Mouse (Mus musculus) thymus, postnatal 4 days (tissue): ENCODE measurements around the gene Adcyap1r1.
A peak's percentile ranks its signal among the peaks of the same experiment; 100 is the strongest.

Source experiments
- DNase-seq: peaks from one replicate; pipeline ENCODE4 v3.0.0; 2021

The Adcyap1r1 gene

DNA sequence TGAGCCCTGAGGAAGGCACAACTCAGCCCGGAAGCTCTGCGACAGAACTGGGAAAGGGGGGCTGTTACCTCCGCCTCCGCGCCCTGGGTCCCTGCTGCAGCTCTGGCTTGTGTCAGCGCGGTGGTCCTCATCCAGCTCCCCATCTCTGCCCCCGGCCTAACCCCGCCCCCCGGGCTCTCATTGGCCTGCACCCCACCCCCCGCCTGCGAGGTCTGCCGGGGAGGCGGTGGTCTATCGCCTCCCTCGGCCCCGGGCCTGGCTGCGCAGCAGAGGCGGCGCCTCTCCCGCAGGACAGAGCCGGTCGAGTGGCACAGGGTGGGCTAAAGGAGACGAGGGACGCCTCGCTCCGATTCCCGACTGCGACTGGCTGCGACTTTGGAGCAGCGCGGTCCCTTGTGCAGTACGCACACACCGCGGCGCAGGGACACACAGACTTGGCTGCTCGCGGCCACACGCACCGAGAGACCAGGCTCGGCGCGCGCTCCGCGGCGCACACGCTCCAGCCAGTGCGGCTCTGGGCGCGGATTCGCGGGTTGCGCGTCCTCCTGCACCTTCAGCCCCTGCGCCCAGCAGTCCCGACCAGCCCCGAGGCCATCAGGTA is at the start of gene Adcyap1r1:
Adcyap1r1 (plus strand) TSS at position 208 of the 601 bp plus-strand sequence.
- DNase-seq = peak; percentile 17

DNA sequence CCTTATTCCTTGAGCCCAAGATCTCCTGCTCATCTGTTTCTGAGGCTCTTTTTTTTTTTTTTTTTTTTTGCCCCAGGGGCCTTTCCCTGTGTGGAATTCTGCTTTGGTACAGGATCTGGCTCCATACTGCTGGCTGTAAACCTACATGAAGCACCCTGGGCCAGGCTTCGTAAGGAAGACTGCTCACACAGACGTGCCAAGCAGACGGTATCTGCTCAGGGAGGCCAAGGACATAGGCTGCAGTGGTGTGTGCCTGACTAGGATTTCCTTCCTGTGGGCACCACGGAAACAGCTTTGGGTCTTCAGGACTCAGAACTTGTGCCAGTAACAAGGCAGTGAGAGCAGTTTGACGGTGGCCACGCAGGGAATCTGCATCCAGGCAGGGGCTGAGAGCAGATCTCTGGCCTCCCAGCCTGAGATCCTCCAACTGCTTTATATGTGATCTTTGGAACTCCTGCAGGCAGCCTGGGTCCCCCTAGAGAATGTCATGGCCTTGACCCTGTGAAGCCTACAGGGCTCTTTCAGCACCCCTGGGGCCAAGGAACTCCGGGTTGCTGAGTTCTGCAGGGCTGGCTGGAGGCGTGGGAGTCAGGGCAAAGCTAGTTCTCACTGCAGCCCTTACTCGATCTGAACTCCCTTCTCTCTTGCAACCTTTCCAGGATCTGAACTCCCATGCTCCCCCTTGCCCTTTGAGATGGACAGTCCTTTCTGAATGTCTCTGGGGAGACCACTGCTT is 49.6 kb upstream of the Adcyap1r1 start:
- DNase-seq = no peak

DNA sequence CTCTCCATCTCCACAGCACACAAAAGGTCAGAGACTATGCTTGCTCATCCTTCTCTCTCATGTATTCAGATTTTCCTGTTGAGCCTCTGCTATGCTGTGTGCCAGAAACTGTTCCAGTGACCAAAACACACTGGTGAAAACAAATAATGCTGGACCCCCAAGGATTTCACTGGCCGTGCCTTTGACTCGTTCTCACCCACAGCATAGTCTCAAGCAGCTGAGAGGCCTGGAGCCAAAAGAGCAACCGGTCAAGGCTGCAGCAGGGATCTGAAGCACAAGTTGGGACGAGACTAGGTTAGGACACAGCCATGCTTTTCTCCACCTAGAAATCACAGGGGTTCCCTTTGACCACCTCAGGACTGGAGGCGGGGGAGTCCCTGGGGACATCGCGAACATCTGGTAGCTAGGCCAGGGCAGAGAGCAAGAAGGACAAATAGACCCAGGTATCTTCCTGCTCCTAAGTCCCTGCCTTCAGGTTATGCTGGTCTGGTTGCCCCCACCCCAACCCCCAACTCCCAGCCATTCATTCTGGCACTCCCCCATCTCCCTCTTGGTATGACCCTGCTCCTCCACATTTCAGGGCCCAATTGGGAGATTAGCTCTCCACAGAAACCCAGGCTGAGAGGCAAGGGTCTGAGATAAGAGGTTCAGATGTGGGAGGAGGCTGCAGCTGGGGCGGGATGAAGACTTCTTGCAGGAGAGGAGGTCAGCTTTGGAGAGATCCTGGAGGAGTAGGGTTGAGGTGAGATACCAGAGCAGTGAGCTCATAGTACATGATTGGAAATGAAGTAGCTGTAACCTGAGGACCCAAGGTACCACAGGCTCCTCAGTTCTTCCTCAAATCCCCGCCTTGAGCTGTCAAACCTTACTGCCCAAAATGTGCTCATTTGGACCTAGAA is 48.1 kb upstream of the Adcyap1r1 start:
- no peak for DNase-seq

DNA sequence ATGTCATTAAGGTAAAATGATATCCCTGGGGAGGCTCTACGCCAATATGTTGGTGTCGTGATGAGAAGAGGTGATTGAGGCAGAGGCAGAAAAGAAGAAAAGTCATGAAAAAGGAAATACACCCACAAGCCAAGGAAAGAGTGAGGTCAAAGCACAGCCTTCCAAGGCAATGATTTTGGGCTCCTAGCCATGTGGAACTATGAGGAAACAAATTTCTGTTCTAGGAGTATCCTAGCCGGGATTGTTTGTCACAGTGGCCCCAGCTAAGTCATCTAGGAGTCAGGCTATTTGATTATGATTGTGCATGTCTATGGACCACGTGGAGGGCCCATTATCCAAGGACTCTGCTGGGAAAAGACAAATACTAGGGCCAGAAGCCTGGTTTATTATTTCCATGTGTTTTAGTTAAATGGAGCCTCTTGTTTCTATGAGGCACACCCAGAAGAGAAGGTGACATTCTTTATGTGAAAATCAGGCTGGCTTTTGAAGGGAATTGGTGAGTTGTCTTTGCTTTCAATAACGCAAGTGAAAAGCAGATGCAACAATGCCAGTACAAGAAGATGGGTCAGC is 47.3 kb upstream of the Adcyap1r1 start:
- no peak for DNase-seq

DNA sequence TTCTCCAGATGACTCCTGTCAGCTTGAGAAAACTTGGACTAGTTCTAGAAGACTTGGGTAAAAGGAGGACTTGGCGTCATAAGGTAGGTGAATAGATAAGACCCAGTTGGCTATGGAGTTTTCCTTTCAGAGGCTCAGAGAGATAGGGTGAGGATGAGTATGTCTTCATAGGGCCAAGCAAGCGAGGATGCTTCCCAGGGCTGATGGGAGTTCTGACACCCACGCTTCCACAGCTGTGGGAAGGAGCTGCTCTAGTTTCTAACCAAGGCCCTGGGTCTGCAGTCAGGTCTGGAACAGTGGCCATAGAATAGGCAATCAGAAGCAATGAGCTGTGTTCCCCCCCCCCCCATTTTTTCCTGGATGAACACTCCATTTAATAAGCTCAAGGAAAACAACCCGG is 44.4 kb upstream of the Adcyap1r1 start:
- DNase-seq = no peak

DNA sequence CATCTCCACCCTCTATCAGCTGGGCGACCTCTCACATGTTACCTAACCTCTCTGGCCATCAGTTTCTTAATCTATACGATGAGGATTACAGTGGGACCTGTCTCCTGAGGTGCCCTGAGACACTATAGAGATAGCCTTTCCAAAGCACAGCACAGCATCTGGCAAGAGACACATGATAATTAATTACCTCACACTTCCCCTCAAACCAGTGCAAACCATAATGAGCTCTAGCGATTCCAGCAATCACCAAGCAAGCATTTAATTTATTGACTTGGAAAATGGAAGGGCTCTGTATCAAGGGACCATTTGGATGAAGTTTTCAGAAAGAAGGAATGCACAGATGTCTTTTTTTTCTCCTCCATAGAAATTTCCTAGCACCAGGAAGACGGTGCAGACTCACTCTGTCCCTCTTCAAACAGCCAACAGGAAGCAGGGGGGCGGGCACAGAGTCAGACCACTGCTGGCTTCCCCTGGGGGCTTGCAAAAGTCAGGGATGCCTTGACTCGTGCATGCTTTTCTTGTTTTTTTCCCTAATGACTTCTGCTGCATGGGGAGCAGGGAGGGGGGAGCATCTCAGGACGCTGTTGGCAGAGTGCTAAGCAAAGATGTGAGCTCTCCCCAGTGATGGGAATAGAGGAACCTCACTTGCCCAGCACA is 41.5 kb upstream of the Adcyap1r1 start:
- no peak for DNase-seq

DNA sequence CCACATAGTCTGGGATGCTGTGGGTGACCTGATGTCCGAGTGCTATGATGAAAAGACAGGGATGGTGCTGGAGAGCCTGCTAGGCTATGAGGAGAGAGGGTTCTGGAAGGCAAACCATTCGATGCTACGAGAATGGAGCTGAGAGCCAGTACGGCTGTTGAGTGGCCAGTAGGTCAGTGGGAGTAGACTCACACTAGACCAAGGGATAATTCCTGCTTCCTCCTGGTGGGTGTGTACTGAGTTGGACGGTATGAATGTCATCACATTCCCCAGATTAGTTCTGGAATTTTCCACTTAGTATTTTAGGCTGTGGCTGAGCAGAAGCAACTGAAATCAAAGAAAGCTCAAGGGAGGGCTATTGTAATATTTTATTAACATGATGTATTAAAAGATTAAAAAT is 40.8 kb upstream of the Adcyap1r1 start:
- no peak for DNase-seq

DNA sequence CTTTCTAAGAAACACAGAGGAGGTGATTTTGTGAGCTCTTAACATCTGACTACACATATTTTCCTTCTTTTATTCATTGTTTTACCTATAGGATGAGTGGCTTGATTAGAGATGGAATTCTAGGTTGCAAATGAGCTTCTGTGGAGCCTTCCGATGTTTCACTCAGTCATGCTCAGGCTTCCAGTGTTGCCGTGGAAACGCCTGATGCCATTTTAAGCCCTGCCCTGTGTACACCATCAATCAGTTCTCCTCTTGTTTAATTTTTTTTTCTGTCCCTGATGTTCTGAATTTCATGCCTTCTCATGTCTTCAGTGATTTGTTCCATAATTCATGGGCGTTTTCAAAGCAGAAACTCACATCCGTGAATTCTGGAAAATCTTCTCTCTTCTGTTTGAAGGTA is 35.6 kb upstream of the Adcyap1r1 start:
- no peak for DNase-seq

DNA sequence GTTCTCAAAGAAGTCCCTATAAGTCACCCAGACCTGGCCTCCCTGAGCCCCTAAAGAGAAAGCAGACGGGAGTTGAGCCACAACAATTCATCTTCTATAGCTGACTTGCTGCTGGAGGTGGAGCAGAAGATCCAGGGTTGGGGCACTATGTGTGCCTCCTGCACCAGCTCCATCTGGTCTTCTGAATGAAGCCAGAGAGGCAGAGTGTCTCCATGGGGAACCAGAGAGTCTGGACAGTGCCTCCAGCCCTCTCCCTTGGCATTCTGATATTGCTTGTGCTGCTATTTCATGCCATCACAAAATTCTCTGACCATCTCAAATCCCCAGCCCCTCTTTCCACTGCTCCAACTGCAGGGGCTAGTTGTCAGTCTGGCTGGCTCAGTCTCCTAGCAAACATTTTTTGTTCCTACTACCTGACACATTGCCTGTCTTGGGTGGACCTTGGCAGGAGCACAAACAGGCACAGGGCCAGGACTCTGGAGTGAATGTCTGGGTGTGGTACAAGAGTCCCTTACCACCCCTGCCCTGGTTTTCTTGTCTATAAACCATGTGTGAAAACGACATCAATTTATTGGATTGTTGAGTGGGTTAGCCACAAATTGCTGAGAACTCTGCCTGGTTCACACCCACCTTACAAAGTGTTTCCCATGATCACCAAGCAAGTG is 32.9 kb upstream of the Adcyap1r1 start:
- no peak for DNase-seq

DNA sequence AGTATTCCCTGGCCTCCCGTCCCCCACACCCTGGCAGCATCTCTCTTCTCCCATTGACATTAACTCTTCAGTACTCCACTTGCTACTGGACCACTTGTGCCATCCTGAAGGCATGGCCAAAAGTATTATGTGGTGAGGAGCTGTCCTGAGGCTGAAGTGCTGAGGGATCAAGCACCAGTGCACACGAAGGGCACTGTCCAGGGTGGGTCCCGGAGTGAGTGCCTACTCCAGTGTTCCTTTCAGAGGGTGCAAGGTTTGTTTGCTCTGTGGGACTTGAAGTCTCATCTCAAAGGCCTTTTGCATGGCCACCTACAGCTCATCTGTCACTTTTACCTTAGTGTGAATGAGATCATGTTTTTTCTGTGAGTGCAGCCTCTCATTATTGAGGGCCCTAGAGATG is 31.4 kb upstream of the Adcyap1r1 start:
- no peak for DNase-seq

DNA sequence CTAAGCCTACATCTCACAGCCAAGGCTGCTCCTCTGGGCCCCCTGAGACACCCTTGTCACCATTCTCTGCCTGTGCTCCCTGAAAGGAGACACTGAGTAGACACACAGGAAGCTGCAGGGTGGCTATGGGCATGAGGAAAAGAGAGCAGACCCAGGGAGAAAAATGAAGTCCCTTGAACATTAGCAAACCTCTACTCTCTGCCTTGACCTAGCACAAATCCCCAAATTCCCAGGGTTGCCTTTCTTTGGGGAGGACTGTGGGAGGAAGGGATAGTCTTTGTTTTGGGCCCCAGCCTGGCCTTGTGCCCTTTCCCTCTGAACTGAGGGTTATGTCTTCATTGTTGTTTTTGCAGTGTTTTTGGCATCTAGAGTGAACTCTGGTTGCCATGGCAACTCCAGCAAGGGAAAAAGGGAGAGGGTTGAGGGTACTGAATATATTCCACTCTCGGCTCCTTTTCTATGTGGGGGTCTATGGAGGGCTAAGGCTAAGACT is 30.9 kb upstream of the Adcyap1r1 start:
- DNase-seq = no peak

DNA sequence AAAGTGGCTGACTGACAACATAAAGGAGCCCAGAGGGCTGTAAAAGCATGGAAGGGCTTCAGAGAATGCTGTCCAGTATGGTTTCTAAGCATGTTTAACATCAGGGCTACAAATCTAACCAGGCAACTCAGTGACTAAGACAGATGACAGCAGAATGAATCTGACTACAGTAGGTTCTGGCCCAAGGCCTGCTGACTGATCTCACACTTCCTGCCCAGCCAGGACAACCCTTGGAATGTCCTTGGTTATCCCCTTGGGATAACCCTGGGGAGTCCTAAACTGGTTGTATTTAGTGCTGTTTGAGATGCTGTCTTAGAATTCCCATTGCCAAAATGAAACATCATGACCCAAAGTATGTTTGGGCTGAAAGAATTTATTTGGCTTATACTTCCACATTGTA is 19.7 kb upstream of the Adcyap1r1 start:
- no peak for DNase-seq

DNA sequence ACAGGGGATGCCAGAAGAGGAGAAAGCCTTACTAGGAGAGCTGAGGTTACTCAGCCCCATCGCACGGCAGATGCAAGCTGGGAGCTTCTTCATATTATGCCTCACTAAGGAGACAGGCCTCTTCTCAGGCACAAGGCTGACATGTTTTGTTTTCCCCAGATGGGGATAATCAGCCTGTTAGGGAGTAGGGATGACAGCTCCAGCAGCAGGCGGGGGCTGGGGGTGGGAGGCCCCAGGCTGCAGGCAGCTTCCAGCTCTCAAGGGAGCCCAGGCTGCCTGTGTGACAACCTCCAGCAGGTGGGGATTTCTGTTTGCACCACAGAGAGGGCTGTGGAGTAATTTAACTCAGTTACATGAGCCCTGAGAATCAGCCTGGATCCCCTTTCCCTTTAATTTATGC is 17.4 kb upstream of the Adcyap1r1 start:
- DNase-seq = no peak

DNA sequence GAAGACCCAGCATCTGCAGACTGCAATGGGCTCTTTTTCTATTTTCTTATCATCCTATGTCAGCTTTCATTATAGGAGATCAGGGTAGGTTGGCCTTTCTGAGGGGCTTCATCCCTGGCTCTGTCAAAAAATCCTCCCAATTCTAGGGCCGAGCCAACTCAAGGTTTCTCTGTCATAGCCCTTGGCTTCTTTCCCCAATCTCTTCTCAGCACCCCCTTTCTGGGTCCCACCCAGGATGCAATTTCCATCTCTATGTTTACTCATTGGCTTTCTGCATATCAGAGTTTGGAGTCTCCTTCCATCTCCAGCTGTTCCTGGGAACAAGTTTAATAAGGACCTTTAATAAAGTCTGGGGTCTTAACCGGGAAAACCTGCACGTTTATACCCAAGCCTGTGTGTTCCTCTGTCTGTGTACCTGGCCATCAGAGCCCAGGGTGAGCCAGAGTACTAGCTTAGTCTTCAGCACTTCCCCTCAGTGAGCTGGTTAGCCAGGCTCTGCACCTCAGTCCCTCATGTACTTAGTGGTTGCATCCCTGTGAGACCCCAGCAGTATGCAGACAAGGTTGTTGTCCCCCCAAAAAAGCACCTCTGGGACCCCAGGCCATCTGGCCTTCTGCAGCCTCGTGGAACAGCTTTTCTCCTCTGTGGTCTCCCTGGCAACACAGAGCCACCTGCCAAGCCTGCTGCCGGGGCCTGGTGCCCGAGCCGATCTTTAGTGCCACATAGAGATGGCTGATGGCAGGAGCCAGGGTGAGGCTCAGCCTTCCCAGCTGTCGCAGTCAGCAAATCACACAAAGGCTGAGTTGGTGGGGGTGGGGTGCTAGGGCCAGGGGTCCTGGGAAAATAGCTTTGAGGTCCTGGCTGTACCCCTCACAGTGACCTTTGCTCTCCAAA is 16.3 kb upstream of the Adcyap1r1 start:
- no peak for DNase-seq

DNA sequence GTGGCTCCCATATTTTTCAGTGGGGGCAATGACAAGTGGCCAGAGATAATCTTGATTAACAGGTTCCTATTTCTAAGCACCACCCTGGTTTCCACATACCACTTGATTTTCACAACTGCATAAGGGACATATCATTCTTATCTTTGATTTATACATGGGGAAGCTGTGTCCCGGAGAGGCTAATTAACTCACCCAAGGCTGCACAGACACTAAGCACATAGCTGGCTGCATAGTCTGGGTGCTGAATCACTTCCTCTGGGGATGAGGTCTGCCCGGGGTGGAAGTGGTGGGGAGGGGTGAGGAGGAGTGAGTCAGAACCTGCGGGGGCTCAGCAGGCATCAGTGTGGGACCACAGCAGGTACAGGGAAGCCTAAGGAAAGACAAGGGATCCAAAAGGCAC is 13.9 kb upstream of the Adcyap1r1 start:
- DNase-seq = no peak

DNA sequence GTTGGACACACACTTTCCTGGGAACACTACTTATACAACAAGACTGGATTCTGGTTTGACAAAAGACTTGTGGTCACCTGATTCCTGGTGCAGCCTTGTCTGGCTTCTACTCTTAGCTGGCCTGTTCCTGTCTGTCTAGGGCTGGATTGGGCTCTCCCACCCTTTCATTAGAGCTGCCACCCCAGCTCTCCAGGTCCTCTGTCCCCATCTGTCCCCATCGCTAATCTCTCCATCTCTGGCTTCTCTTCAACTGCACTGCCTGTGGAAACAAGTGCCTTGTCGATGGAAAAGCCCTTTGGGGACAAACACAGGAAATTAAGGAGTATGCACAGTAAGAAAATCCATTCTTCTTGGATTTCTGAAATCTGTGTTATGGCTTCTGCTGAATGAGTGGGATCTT is 12.9 kb upstream of the Adcyap1r1 start:
- DNase-seq = no peak

DNA sequence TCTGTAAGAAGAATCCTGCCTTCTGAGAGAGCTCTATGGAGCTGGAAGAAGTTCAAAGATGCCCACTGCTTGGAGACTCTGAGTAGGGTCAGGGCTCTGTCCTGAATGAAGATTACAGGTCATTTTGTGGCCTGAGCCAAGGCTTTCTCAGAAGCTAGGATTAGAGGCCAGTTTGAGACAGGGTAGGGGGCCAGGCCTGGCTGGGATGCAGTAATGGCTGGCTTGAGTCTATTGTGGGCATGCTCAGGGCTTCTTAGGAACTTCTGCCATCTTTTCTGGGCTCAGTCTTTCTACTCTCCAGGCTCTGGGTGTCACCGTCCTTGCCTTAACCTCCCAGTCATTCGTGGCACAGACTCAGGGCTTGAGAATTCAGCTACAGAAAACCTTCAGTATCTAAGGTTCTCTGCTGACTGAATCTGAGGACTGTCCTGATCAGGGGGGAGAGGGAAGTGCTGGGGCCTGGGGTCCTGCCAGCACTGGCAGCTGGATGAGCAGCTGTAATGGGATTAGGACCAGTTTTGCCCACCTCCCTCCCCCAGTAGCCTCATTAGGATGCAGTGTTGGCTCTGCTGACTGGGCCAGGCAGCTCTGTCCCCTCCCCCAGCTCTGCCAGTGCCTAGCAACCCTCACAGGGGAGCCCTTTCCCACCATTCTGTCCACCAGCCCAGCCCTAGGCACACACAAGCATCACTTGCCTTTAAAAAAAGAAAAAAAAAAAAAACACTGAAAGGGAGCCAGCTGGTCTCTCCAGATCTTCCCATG is 7.7 kb upstream of the Adcyap1r1 start:
- DNase-seq = no peak

DNA sequence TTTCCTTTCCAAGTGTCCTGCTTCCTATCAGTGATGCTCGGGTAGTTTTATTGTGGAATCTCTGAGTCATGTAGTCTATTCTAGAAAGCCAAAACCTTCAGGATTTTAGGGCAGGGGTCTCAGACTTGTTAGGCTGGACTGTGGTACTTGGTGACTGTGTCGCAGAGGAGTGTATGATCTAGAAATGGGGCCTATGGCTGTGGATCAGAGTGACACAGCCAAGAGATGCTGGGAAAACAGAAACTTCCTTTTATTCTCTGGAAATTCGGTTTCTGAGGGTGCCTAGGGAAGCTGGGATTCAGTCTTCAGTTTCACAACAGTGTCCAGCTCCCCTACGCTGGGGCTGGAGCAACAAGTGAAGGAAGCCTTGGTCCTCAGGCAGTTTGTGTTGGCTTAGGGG is 7.1 kb upstream of the Adcyap1r1 start:
- DNase-seq = no peak

DNA sequence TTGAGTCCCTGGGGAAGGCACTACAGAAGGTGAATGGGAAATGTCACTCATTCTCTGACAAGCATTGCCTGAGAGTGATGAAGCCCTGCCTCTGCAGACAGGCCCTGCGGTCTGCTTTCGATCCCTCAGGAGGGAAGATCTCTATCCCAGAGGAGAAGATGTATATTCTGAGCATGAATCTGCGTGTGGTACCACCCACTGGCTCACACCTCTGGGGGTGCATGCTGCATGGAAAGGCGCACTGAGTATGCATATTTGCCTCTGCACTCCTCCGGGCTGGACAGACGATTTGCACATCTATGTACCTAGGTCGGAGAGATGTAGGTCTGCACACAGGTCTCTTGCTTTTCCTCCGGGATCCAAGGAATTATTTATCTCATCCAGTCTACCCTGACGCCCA is 3.6 kb upstream of the Adcyap1r1 start:
- DNase-seq = no peak

DNA sequence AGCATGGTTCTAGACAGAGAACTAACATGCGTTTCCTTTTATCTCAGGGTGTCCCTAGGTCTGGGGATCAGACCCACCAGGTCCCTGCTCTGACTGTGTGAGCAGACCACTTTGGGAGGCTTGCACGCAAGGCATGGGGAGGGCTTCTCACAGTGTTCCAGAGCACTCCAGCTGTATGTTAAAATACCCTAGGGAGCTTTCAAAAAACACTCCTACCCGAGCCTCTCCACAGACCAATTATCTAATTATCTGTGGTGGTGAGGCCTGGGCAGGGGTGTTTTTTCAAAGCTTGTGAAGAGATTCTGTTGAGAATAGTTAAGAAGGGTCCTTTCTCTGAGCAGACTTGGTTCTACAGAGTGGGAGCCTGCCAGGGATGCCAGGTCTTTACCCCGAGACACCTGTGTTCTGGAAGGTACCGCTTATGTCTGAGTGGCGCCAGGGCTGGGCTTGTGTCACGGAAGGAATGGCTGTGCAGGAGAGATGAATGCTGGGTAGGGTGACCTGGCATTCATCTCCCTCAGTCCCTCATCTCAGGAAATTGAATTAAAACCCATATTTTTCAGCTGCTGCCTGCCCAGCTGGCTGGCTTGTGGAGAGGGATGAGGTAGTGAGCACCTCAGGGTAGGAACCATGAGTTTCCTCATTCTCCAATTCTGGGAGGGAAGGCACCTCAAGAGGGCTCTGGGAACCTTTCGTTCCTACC is 2.7 kb upstream of the Adcyap1r1 start:
- DNase-seq = no peak
